Mouse (Mus musculus) liver, embryonic 16.5 days (tissue): ENCODE results near the gene Dnajb8. TPM values are rescaled to one million over a fixed set of nuclear protein-coding genes. Genes with fewer than 3 reads are reported as not detected.

Experiments used
- ATAC-seq: fragments of 200-750 bp; cut with Nextera tagmentation; 2 replicates; pipeline ENCODE4 v1.8.0; 2017; ENCODE audit warnings: low read depth, mild to moderate bottlenecking, moderate number of reproducible peaks, moderate library complexity
- H3K27ac ChIP-seq: fragments of 300-500 bp; sonication (generic); 2 replicates; pipeline ENCODE4 v1.5.1; 2014; ENCODE audit warnings: mild to moderate bottlenecking, low read length
- H3K27me3 ChIP-seq: fragments of 300-500 bp; sonication (generic); 2 replicates; pipeline ENCODE4 v1.6.1; 2014; ENCODE audit warnings: low read depth, low read length, mixed read lengths; ENCODE audit not compliant: control insufficient read depth, insufficient read depth
- H3K36me3 ChIP-seq: fragments of 300-500 bp; sonication (generic); 2 replicates; pipeline ENCODE4 v1.6.1; 2014; ENCODE audit warnings: mild to moderate bottlenecking; ENCODE audit not compliant: control insufficient read depth, insufficient read depth
- H3K4me1 ChIP-seq: fragments of 300-500 bp; sonication (generic); 2 replicates; pipeline ENCODE4 v1.6.1; 2014; ENCODE audit warnings: low read depth, low read length, mixed read lengths; ENCODE audit not compliant: control insufficient read depth
- H3K4me2 ChIP-seq: fragments of 300-500 bp; sonication (generic); 2 replicates; pipeline ENCODE4 v1.6.1; 2014; ENCODE audit warnings: low read depth, low read length, mixed read lengths
- H3K4me3 ChIP-seq: fragments of 300-500 bp; sonication (generic); 2 replicates; pipeline ENCODE4 v1.5.1; 2014; ENCODE audit warnings: low read depth, mild to moderate bottlenecking, low read length
- H3K9ac ChIP-seq: fragments of 300-500 bp; sonication (generic); 2 replicates; pipeline ENCODE4 v1.6.1; 2014; ENCODE audit warnings: low read depth, low read length
- H3K9me3 ChIP-seq: fragments of 300-500 bp; sonication (generic); replicated peaks from 2 replicates; pipeline ENCODE4 v1.6.1; 2016; ENCODE audit warnings: low read length; ENCODE audit not compliant: control insufficient read depth
- WGBS: fragments of 180-500 bp; shearing (Covaris S2); extraction: QIAGEN DNeasy Blood & Tissue Kit; methylation state at CpG from one replicate; pipeline ENCODE4 v1.1.7; 2014; ENCODE audit not compliant: insufficient replicate concordance; 5-methylcytosine and 5-hydroxymethylcytosine counted together
- polyA plus RNA-seq: library from polyadenylated mRNA; unstranded; fragments of >200 nt; fragmentation: Nextera tagmentation; extraction: Ambion mirVana; gene quantifications from 2 replicates; pipeline ENCODE4 v1.2.1, GENCODE M21; 2015

Gene Dnajb8
- polyA plus RNA-seq: not detected in 2 replicates

DNA sequence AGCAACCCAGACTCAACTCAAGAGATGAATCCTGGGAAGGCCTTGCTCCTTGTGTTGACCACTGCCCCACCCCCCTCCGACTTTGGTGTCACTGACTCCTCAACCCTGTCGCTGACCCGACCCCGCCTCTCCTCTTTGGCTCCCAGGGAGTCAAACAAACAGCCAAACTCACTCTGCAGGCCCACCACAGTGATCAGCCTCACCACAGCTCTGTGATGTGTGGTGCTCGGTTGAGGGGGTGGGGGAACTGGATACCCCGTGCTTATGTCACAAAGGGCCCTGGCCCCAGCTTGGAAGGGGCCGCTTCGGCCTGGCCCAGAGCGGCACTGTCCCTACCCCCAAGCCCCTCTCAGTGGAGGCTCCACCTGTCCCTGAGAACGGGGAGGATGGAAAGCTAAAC lies at the start of gene Dnajb8:
TSS of gene Dnajb8 (plus strand) at position 301 of the 400 bp plus-strand sequence.
- H3K9ac ChIP-seq: no peak within 1 kb of the TSS
- ATAC-seq: no peak
- H3K27me3 ChIP-seq: no peaks in the 10 kb centered on the region; the same call in 1 of the 2 replicates
- H3K4me3 ChIP-seq: no peak within 1 kb of the TSS
- H3K4me2 ChIP-seq: no peak within 1 kb of the TSS
- H3K36me3 ChIP-seq: no peaks in the 10 kb centered on the region
- H3K9me3 ChIP-seq: peaks cover 2% of the 10 kb centered on the region
- no peaks in the 10 kb centered on the region for H3K4me1 ChIP-seq
- H3K27ac ChIP-seq: no peak within 1 kb of the TSS
- WGBS: 47% methylated on average over 10 of the region's 10 CpGs

DNA sequence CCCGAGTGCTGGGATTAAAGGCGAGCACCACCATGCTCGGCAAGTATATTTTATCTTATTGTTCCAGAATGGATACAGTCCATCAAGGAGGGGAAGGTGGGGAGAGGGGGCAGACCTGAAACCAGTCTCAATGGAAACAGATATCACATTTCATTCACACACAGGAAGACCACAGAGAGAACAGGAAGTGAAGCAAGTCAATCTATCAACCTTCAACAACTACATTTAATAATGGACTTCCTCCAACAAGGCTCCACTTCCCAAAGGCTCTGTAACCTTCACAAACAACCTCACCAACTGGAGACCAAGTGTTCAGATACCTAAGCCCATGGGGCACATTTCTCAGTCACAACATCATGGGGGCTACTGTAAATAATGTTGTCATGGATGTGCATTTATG lies 47.9 kb upstream of the Dnajb8 start:
- no peak for ATAC-seq

DNA sequence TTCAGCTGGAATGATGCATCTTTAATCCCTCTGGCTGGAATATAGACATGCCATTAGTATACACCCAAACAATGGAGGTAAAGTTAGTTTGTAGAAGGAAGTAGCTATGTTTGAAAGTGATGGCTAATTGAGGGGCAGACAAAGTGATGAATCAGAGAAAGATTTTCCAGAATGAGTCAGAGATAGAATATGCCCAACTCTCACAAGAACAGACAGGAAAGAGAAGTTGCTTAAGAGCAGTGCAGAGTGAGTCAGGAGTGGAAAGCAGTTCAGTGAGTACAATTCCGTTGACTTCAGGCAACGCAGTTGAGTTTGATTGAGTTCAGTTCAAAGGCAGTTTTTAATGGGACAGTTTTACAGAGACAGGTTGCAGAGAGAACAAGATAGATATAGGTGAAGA lies 47.4 kb upstream of the Dnajb8 start:
- H3K27me3 ChIP-seq: no peaks in the 10 kb centered on the region
- H3K9me3 ChIP-seq: no peaks in the 10 kb centered on the region; the same call in 1 of the 2 replicates
- ATAC-seq: no peak
- H3K4me3 ChIP-seq: no peak overlapping the region
- 82% methylated on average over 2 of the region's 2 CpGs for WGBS
- no peak overlapping the region for H3K9ac ChIP-seq
- H3K27ac ChIP-seq: no peak overlapping the region
- H3K4me1 ChIP-seq: no peaks in the 10 kb centered on the region
- H3K4me2 ChIP-seq: no peak overlapping the region
- H3K36me3 ChIP-seq: no peaks in the 10 kb centered on the region

More for the DNA sequence above, 47.9 kb upstream of the Dnajb8 start:
- H3K36me3 ChIP-seq: no peaks in the 10 kb centered on the region
- no peak overlapping the region for H3K9ac ChIP-seq
- no peak overlapping the region for H3K4me2 ChIP-seq
- H3K27ac ChIP-seq: no peak overlapping the region
- H3K4me1 ChIP-seq: no peaks in the 10 kb centered on the region
- no peaks in the 10 kb centered on the region; the same call in 1 of the 2 replicates for H3K9me3 ChIP-seq
- no peaks in the 10 kb centered on the region for H3K27me3 ChIP-seq
- 57% methylated on average over 3 of the region's 3 CpGs for WGBS
- no peak overlapping the region for H3K4me3 ChIP-seq

DNA sequence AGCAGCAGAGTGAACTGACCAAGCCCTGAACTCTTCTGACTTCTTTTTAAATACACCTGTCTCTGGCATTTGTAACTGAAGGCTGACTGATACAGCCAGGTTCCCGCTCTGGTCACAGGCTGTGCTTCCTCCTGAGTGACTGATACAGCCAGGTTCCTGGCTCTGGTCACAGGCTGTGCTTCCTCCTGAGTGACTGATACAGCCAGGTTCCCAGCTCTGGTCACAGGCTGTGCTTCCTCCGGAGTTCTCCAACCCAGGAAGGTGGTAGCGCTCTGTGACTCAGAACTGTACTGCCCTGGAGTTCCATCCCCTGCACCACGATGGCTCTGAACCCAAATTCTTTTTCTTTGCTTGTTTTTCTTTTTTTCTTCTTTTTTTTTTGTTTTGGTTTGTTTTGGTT lies 37.4 kb upstream of the Dnajb8 start:
- WGBS: 34% methylated on average over 4 of the region's 4 CpGs
- Histone ChIP-seq H3K4me3 (no peak overlapping the region), H3K27ac (no peak overlapping the region), H3K9me3 (no peaks in the 10 kb centered on the region), H3K4me1 (peaks cover 6% of the 10 kb centered on the region), H3K27me3 (peaks cover 27% of the 10 kb centered on the region), H3K9ac (no peak overlapping the region), H3K4me2 (no peak overlapping the region), H3K36me3 (no peaks in the 10 kb centered on the region)
- ATAC-seq: no peak

DNA sequence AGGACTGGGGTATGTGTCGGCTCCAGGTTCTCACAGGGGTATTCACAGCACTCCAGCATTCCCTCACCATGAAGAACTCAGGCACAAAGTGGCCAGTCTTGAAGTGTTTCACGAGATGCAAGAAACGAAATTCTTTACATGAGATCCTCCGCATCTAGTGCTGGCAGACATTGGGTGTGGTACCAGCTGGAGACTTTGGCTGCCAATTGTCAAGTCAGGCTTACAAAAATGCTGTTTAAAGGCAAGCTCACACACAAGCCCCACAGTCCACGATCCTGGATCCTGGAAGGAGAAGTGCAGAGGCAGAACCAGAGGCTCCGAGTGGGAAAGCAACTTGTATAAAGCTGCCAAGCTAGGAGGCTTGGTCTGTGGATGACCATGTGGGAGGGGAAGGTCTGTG lies 33.9 kb upstream of the Dnajb8 start:
- Histone ChIP-seq H3K9ac (no peak overlapping the region), H3K36me3 (no peaks in the 10 kb centered on the region), H3K4me1 (peaks cover 16% of the 10 kb centered on the region), H3K4me3 (no peak overlapping the region), H3K27me3 (peaks cover 62% of the 10 kb centered on the region), H3K4me2 (no peak overlapping the region), H3K27ac (no peak overlapping the region), H3K9me3 (no peaks in the 10 kb centered on the region)
- no peak for ATAC-seq
- WGBS: 69% methylated on average over 6 of the region's 6 CpGs

DNA sequence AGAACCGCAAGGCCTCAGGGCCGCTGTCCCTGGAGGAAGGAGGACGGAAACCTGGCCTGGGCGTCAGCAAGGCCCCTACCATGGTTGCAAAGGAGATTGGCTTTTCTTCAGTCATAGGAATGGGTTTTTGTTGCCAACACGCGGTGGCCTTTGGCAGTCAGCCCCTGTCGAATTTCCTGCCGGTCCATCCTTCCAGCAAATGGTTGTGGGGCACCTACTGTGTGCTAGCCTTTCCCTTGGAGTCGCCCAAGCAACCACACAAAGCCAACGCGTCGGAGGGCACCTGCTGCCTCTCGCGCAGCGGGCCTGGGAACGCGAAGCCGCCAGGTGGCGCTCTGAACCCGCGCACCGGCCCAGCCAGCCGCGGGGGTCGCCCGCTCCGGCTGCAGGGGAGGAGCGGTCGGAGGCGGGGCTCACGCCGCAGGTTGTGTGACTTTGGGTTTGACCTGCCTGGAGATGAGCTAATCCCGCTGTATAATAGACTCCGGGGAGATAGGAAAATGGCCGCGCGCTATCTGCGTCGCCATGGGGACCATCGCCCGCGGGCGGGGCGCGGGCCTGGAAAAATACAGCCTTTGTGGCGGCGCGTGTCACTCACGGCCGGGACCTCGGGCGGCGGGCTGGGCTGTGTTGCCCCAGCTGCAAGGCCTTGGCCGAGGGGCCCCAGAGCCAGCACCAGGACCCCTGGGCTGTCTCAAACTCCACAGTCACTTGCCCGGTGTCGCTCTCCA lies 32.6 kb upstream of the Dnajb8 start:
- H3K4me3 ChIP-seq: peak overlapping the region; percentile 66
- H3K4me2 ChIP-seq: peak overlapping the region; percentile 82
- H3K4me1 ChIP-seq: peaks cover 24% of the 10 kb centered on the region
- H3K27ac ChIP-seq: no peak overlapping the region
- ATAC-seq: peak; percentile 75
- 2% methylated on average over 56 of the region's 56 CpGs for WGBS
- no peaks in the 10 kb centered on the region for H3K36me3 ChIP-seq
- H3K9ac ChIP-seq: peak overlapping the region; percentile 39
- H3K27me3 ChIP-seq: peaks cover 75% of the 10 kb centered on the region
- H3K9me3 ChIP-seq: no peaks in the 10 kb centered on the region

DNA sequence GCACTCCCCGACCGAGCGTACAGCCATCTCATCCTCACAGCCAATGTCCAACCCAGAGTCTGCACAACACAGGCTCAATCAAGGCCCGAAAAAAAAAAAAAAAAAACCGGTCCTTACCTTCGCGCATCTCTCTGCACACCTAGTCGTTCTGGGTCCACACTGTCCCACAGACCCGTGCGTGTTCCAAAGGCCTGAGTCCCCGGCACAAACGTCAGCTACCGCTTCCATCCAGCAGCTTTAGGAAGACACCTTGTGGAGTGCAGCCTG lies 32.1 kb upstream of the Dnajb8 start:
- no peak for ATAC-seq
- Histone ChIP-seq H3K9ac (no peak overlapping the region), H3K4me3 (peak overlapping the region; percentile 66), H3K4me2 (peak overlapping the region; percentile 82), H3K9me3 (no peaks in the 10 kb centered on the region), H3K36me3 (no peaks in the 10 kb centered on the region), H3K27ac (no peak overlapping the region), H3K27me3 (peaks cover 80% of the 10 kb centered on the region), H3K4me1 (peaks cover 24% of the 10 kb centered on the region)
- WGBS: 11% methylated on average over 13 of the region's 13 CpGs

DNA sequence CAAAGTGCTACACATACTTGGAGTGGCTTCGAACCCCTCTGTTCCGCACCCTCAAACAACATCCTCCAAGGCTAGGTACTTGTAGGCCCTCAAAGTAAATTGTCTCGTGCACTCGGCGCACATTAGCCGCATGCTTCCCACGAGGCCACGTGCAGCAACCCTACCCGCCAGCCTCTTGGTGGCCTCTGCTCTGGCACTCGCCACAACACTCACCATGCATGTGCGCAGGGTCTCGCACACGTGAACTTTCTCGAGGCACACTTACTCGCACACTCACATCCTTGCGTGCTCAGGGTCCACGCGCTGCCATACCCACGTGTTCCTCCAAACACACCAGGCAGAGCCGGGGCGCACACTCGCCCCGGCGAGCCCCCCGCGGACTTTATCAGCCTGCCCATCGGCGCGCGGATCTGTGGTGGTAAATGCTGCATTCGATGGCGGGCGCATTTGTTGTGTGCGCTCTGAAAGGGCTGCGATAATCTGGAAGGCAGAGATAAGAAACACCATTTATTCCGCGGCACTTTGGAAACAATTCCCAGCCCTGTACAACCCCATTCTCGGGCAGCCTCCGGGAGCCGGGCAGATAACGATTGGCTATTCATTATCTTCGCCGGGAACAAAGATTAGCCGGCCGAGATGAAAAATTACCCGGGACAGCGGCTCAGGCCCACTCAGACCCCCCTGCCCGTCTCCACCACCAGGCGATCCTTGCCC lies 31.6 kb upstream of the Dnajb8 start:
- 12% methylated on average over 49 of the region's 49 CpGs for WGBS
- Histone ChIP-seq H3K36me3 (no peaks in the 10 kb centered on the region), H3K9ac (no peak overlapping the region), H3K4me1 (peaks cover 24% of the 10 kb centered on the region), H3K4me3 (no peak overlapping the region), H3K27ac (no peak overlapping the region), H3K9me3 (no peaks in the 10 kb centered on the region), H3K4me2 (0 out of 2 replicates have a peak overlapping the region, but pooled peaks have one; percentile 82), H3K27me3 (peaks cover 85% of the 10 kb centered on the region)
- ATAC-seq: 0 out of 2 replicates have a peak, but pooled peaks have one; percentile 1

DNA sequence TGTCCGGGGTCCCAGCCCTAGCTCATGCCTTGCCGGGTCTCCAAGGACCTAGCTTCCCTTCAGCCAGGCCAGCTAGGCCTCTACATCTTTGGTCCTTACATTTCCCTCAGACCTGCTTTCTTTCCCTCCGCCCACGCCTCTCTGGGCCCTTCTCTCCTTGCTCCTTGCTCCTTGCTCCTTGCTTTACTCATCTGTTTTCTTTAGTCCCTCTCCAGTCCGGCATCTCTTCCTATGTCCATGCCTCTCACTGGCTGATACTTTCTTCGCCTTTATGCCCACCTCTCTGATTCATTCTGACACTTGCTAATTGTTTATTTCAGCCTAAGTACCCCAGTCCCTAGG lies 31.1 kb upstream of the Dnajb8 start:
- no peaks in the 10 kb centered on the region for H3K36me3 ChIP-seq
- H3K4me1 ChIP-seq: peaks cover 24% of the 10 kb centered on the region
- no peak overlapping the region for H3K9ac ChIP-seq
- no peak for ATAC-seq
- WGBS: 44% methylated on average over 6 of the region's 6 CpGs
- H3K9me3 ChIP-seq: no peaks in the 10 kb centered on the region
- no peak overlapping the region for H3K27ac ChIP-seq
- peaks cover 86% of the 10 kb centered on the region for H3K27me3 ChIP-seq
- no peak overlapping the region for H3K4me2 ChIP-seq
- no peak overlapping the region for H3K4me3 ChIP-seq
